Mouse (Mus musculus) limb, embryonic 12.5 days (tissue): ENCODE measurements at regions not wholly inside any gene's neighbourhood (a gene's known extent, or its start where the extent isn't known, plus 50 kb on each side); places are given as distances from the start of the nearest gene placed in this dataset.
A peak's percentile ranks its signal among the peaks of the same experiment; 100 is the strongest.

Experiments
- ATAC-seq: fragments of 200-750 bp; cut with Nextera tagmentation; 2 replicates; pipeline ENCODE4 v1.8.0; 2017; ENCODE audit warnings: low read depth, moderate TSS enrichment; ENCODE audit not compliant: insufficient number of reproducible peaks, insufficient read depth, low FRiP score, low TSS enrichment
- H3K27ac ChIP-seq: fragments of 300-500 bp; sonication (generic); 2 replicates; pipeline ENCODE4 v1.5.1; 2016; ENCODE audit warnings: mild to moderate bottlenecking, moderate library complexity
- H3K27me3 ChIP-seq: fragments of 300-500 bp; sonication (generic); 2 replicates; pipeline ENCODE4 v1.6.1; 2016; ENCODE audit warnings: mild to moderate bottlenecking, moderate library complexity
- H3K36me3 ChIP-seq: fragments of 300-500 bp; sonication (generic); 2 replicates; pipeline ENCODE4 v1.6.1; 2016; ENCODE audit warnings: mild to moderate bottlenecking, moderate library complexity
- H3K4me1 ChIP-seq: fragments of 300-500 bp; sonication (generic); replicated peaks from 2 replicates; pipeline ENCODE4 v1.6.1; 2016
- H3K4me2 ChIP-seq: fragments of 300-500 bp; sonication (generic); 2 replicates; pipeline ENCODE4 v1.6.1; 2016; ENCODE audit warnings: mild to moderate bottlenecking, moderate library complexity
- H3K4me3 ChIP-seq: fragments of 300-500 bp; sonication (generic); replicated peaks from 2 replicates; pipeline ENCODE4 v1.5.1; 2016; ENCODE audit warnings: mild to moderate bottlenecking
- H3K9ac ChIP-seq: fragments of 300-500 bp; sonication (generic); replicated peaks from 2 replicates; pipeline ENCODE4 v1.6.1; 2016; ENCODE audit warnings: mild to moderate bottlenecking, moderate library complexity
- H3K9me3 ChIP-seq: fragments of 300-500 bp; sonication (generic); 2 replicates; pipeline ENCODE4 v1.6.1; 2016; ENCODE audit warnings: mild to moderate bottlenecking, moderate library complexity
- WGBS: fragments of 180-500 bp; shearing (Covaris S2); methylation state at CpG from one replicate; pipeline ENCODE4 v1.1.7; 2016; 5-methylcytosine and 5-hydroxymethylcytosine counted together

DNA sequence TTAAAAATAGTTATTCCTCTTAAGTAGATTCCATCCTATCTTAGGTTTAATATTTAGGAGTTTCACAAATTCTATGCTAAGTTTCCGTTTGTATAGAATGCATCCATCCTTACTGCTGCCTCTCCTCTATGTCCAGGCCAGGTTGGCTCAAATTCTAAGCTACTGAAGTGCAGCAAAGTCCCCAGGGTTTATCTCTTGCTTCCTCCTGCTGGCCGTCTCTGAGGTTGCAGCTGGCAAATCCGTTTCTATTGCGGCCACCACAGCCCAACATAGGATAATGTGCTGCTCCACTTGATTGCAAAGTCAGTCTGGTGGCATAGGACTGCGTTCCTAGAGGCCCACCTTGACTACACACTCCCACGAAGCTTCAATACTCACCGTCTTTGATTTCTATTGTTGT, 389.7 kb upstream of the Robo2 start:
- WGBS: 15% methylated on average over 7 of the region's 7 CpGs
- H3K27me3 ChIP-seq: no peaks in the 10 kb centered on the region
- H3K4me1 ChIP-seq: peaks cover 12% of the 10 kb centered on the region
- no peak overlapping the region for H3K4me2 ChIP-seq
- H3K27ac ChIP-seq: no peak overlapping the region
- ATAC-seq: peak; percentile 65; the same call in 1 of the 2 replicates
- H3K4me3 ChIP-seq: no peak overlapping the region
- no peaks in the 10 kb centered on the region for H3K9me3 ChIP-seq
- no peak overlapping the region for H3K9ac ChIP-seq
- no peaks in the 10 kb centered on the region for H3K36me3 ChIP-seq

DNA sequence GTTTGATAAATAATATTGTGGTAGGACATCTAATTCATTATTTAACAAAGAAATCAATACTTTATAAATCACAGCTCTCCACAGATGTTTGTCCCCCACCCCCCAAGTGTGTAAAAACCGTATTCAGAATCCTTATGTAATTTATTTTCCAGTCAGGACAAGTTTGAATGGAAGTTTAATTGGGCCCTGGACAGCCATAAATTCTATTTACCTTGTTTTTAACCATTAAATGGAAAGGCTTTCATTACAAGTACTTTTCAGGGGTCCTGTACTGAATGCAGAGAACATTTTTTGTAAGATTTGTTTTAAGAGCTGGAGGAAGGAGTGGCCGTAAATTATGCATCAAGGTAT, 384.7 kb upstream of the Robo2 start:
- ATAC-seq: peak; percentile 67
- Histone ChIP-seq H3K4me3 (no peak overlapping the region), H3K4me1 (peaks cover 20% of the 10 kb centered on the region), H3K36me3 (no peaks in the 10 kb centered on the region), H3K9ac (no peak overlapping the region), H3K9me3 (no peaks in the 10 kb centered on the region), H3K27me3 (no peaks in the 10 kb centered on the region), H3K4me2 (no peak overlapping the region), H3K27ac (0 out of 2 replicates have a peak overlapping the region, but pooled peaks have one; percentile 64)
- WGBS: 2% methylated on average over 2 of the region's 2 CpGs

DNA sequence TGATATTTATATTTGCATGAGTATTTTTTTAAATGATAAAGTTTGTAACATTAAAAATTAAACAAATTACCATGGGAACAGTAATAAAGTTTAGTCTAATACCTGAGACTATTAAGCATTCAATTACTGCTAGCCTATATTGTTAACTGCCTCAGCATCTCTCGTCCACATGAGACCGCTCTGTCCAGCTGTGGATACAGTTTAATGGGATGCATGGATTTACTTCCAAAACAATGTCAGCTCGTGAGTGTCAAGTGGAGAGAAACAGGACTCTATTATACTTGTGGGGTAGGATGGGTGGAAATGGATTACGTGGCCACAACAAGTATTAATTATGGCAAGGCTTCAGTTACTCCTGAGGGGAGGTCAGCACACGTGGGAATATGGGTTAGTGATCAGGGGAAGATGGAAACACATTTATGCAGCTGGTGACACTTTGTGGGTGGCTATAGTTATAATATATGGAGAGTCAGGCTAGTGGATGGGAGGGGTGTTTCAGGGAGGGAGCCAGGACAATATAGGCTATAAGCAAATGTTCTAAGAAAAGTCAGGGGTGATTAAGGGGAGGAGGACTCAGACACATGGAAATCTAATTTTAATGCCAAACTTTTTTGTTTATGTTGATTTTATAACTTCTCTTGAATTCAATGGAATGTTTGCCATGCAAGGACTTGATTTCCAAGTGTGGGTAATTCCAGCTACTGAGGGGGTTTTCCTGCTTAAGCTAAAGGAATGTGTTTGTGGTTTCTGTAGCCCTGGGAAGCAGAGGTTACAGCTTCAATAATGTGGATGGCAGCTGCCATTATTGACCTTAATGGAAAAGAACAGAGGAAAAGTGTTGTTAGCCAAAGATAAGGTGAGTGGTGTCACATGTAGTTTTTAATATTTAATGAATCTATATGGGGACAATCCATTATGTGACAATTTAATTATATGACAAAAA, 384.0 kb upstream of the Robo2 start:
- WGBS: 9% methylated on average over 5 of the region's 5 CpGs
- no peaks in the 10 kb centered on the region for H3K9me3 ChIP-seq
- H3K4me1 ChIP-seq: peaks cover 15% of the 10 kb centered on the region
- no peaks in the 10 kb centered on the region for H3K36me3 ChIP-seq
- H3K27ac ChIP-seq: peak overlapping the region; percentile 75
- no peak overlapping the region for H3K9ac ChIP-seq
- no peak overlapping the region for H3K4me3 ChIP-seq
- H3K4me2 ChIP-seq: peak overlapping the region; percentile 35
- no peaks in the 10 kb centered on the region for H3K27me3 ChIP-seq
- peak; percentile 84 for ATAC-seq

DNA sequence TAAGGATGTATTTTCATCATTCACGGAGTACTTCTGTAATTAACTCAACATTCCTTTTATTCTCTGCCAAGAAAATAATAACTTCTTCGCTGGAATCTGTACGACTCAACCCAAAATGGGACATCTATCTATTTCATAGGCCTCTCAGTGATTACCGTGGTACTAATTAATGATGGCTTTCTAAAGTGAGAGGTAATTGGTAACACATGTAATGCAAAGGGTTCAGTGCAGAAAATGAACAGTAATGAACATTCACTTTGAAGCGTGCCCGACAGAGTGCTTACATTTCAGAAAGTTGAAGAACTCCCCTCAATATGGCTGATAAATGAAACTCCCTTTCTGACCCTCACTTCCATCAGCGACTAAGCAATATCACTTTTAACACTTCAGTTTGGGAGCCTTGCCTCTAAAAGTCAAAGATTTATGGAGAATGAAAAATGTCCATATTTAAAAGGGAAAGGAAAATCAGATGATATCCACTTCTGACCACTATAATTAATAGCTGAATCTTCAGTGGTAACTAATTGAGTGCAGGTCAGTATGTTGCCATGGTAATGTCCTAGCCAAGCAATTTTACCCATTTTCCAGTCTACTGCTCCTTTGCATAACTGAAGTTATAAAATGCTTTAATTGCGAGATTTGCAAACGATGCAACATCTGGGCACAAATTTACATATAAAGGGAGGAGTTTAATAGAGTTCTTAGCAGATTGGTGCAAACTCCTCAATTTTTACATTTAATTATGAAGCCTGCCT, 373.9 kb upstream of the Robo2 start:
- WGBS: 30% methylated on average over 9 of the region's 9 CpGs
- Histone ChIP-seq H3K4me3 (no peak overlapping the region), H3K9ac (no peak overlapping the region), H3K27ac (no peak overlapping the region), H3K4me2 (no peak overlapping the region), H3K4me1 (peaks cover 3% of the 10 kb centered on the region; the same call in 1 of the 2 replicates), H3K27me3 (no peaks in the 10 kb centered on the region), H3K9me3 (no peaks in the 10 kb centered on the region), H3K36me3 (no peaks in the 10 kb centered on the region)
- no peak for ATAC-seq

DNA sequence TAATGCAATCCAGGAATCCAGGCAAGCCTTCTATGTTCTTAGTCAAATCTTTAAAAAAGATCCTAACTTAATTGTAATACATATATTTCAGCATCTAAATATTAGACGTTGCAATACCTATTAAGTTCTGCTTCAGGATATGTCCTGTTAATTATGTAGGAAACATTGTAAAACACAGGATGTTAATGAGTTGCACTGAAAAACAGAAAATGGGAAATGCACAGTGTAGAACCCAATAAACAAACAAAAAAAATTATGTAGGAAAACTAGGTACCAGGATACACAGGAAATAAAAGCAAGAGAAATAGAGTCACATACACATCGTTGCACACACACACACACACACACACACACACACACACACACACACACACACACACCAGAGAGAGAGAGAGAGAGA, 368.8 kb upstream of the Robo2 start:
- Histone ChIP-seq H3K36me3 (no peaks in the 10 kb centered on the region), H3K27ac (no peak overlapping the region), H3K4me2 (no peak overlapping the region), H3K9me3 (no peaks in the 10 kb centered on the region), H3K9ac (no peak overlapping the region), H3K27me3 (no peaks in the 10 kb centered on the region), H3K4me3 (no peak overlapping the region), H3K4me1 (no peaks in the 10 kb centered on the region)
- WGBS: 65% methylated on average over 2 of the region's 2 CpGs
- ATAC-seq: no peak

DNA sequence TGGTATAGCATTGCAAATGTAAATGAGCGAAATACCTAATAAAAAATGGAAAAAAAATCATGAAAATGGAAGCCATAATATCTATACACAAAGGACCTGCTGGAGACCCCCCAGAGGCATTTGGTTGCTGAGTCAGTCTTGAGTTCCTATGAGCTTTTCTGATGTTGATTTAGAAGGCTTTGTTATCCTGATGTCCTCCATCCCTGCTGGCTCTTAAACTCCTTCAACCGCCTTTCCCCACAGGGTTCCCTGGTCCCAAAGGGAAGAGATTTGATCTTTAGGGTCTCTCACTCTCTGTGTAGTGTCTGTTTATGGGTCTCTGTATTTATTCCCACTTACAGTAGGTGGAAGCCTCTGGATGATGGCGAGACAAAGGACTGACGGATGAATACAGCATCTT, 356.6 kb upstream of the Robo2 start:
- 89% methylated on average over 4 of the region's 4 CpGs for WGBS
- no peak overlapping the region for H3K4me3 ChIP-seq
- ATAC-seq: no peak

DNA sequence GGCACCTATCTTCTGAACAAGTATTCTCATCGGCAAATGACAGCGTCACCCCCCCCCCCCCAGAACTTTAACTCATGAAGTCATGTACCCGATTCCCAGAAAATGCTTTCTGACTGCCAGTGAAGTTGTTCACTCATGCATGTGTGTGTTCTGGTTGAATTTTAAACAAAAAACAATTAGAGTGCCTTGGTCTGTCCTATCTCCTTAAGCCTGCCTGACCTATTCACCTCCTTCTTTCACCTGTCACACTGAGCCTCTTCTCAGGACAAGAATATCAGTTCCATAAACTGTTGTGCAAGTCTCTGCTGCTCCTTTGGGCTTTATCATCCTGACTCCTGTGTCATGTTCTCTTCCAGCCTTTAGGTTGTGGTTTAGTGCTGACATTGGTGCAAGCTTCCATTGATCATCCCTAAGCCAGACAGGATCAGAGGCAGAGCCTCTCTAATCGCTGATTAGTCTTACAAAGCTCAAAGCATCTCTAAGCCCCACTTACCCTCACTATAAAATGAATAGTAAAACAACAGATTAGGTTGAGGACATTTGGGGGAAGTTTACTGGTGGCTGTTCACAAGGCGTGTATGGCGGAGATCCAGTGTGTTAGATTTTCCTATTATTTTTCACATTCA, 345.2 kb upstream of the Robo2 start:
- Histone ChIP-seq H3K27me3 (no peaks in the 10 kb centered on the region), H3K4me2 (no peak overlapping the region), H3K9ac (no peak overlapping the region), H3K36me3 (no peaks in the 10 kb centered on the region), H3K27ac (no peak overlapping the region), H3K9me3 (peaks cover 8% of the 10 kb centered on the region; the same call in 1 of the 2 replicates), H3K4me1 (no peaks in the 10 kb centered on the region), H3K4me3 (no peak overlapping the region)
- ATAC-seq: no peak
- 62% methylated on average over 6 of the region's 6 CpGs for WGBS

More for the DNA sequence above, 356.6 kb upstream of the Robo2 start:
- H3K9ac ChIP-seq: no peak overlapping the region
- H3K36me3 ChIP-seq: no peaks in the 10 kb centered on the region
- H3K4me1 ChIP-seq: no peaks in the 10 kb centered on the region
- no peak overlapping the region for H3K4me2 ChIP-seq
- no peaks in the 10 kb centered on the region for H3K27me3 ChIP-seq
- no peak overlapping the region for H3K27ac ChIP-seq
- no peaks in the 10 kb centered on the region for H3K9me3 ChIP-seq

DNA sequence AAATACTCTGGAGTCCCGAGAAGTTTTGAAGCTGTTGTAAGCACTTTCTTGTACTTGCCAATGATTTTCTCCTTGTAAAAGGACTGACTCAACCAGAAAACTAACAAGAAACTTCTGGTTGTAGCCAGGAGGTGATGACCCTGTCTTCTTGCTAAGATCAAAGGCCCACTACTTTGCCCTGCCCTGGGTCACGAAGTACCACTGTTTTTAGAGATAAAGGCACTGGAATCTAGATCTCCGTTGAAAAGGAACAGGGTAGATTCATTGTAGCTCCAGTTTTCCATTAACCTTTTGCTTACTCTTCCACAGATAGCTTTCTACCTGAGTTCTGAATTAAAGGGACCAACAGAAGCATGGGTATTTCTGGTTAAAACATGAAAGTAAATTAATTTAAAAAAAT, 339.3 kb upstream of the Robo2 start:
- 14% methylated on average over 3 of the region's 3 CpGs for WGBS
- H3K4me3 ChIP-seq: no peak overlapping the region
- H3K27ac ChIP-seq: no peak overlapping the region
- no peak overlapping the region for H3K4me2 ChIP-seq
- H3K9me3 ChIP-seq: peaks cover 8% of the 10 kb centered on the region; the same call in 1 of the 2 replicates
- no peak for ATAC-seq
- H3K27me3 ChIP-seq: no peaks in the 10 kb centered on the region
- H3K4me1 ChIP-seq: no peaks in the 10 kb centered on the region
- H3K36me3 ChIP-seq: no peaks in the 10 kb centered on the region
- no peak overlapping the region for H3K9ac ChIP-seq

DNA sequence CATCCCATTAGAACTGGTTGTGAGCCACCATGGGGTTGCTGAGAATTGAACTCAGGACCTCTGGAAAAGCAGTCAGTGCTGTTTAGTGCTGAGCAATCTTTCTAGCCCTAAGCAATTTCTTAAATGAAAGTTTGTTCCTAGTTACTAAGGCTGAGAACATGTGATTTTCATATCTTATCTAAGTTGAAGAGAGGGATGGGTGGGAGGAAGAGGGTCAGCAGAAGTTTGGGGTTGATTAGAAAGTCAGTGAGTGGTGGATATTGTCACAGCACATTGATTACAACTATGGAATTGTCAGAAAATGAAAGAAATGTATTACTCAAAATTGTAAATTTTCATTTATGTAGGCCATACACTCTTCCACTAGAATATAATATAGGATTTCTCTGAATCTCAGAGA, 337.4 kb upstream of the Robo2 start:
- Histone ChIP-seq H3K9me3 (peaks cover 8% of the 10 kb centered on the region; the same call in 1 of the 2 replicates), H3K4me2 (no peak overlapping the region), H3K27ac (no peak overlapping the region), H3K36me3 (no peaks in the 10 kb centered on the region), H3K4me1 (no peaks in the 10 kb centered on the region), H3K4me3 (no peak overlapping the region), H3K27me3 (no peaks in the 10 kb centered on the region), H3K9ac (no peak overlapping the region)
- no peak for ATAC-seq

DNA sequence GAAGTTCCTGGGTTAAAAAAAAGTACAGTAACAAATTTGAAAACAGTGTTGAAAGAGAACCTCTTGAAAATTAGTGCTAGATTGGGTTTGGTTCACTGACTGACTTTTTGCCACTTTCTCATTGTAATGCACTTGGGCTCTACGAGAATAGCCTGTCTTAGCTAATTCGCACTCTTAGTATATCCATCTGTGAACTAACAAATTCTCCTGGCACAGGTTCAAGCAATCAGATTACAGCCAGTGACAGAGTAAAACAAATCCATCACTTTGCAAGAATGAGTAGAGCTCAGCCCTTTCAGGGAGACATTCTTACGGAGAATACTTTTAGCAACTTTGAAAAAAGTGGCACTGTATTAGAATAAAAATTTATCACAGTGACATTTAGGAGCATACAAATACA, 331.9 kb upstream of the Robo2 start:
- no peak for ATAC-seq
- no peaks in the 10 kb centered on the region for H3K4me1 ChIP-seq
- no peak overlapping the region for H3K27ac ChIP-seq
- H3K36me3 ChIP-seq: no peaks in the 10 kb centered on the region
- 67% methylated on average over 3 of the region's 3 CpGs for WGBS
- H3K4me3 ChIP-seq: no peak overlapping the region
- H3K9ac ChIP-seq: no peak overlapping the region
- H3K9me3 ChIP-seq: no peaks in the 10 kb centered on the region
- H3K4me2 ChIP-seq: no peak overlapping the region
- H3K27me3 ChIP-seq: no peaks in the 10 kb centered on the region
